Comparison of ENCODE assay signal across 22 mouse cellular contexts in genomic region chr2:16398006-16398405, GRCm38 (mm10).
"Had no signal": no experiment of that assay in that cellular context is flagged by ENCODE, and none has a peak within 500 bp of the region (broad histone marks: within the 10 kb centered on the region; RNA-seq: fewer than 3 reads in every experiment).

No protein-coding gene starts in this region.

- H3K4me2 ChIP-seq: heart, embryonic 13.5 days; heart, embryonic 15.5 days; hindbrain, embryonic 13.5 days; hindbrain, embryonic 15.5 days; limb, embryonic 12.5 days; liver, embryonic 11.5 days; liver, embryonic 13.5 days; liver, embryonic 15.5 days had no signal

- H3K27ac ChIP-seq: heart, embryonic 10.5 days; heart, embryonic 13.5 days; heart, embryonic 15.5 days; hindbrain, embryonic 13.5 days; hindbrain, embryonic 15.5 days; hindbrain, postnatal 0 days; layer of hippocampus, adult 2 months; left cerebral cortex, adult 2 months; limb, embryonic 10.5 days; limb, embryonic 12.5 days; liver, embryonic 13.5 days; liver, embryonic 15.5 days had no signal

- DNase-seq: forebrain, postnatal 0 days; gastrocnemius, postnatal 14 days; gastrocnemius, postnatal 36 days; heart, adult 18-20 months; heart, postnatal 14 days; heart, postnatal 36 days; liver; liver, embryonic 13.5 days; liver, postnatal 0 days; lung, adult 2 months had no signal

- H3K9me3 ChIP-seq: heart, embryonic 10.5 days; heart, embryonic 13.5 days; heart, embryonic 15.5 days; hindbrain, embryonic 13.5 days; hindbrain, embryonic 15.5 days; limb, embryonic 10.5 days; limb, embryonic 12.5 days; liver, embryonic 13.5 days; liver, embryonic 15.5 days had no signal

- ATAC-seq: forebrain, postnatal 0 days; hindbrain, postnatal 0 days; liver, postnatal 0 days had no signal

- H3K4me3 ChIP-seq: heart, embryonic 10.5 days; heart, embryonic 13.5 days; heart, embryonic 15.5 days; hindbrain, embryonic 13.5 days; hindbrain, embryonic 15.5 days; layer of hippocampus, adult 2 months; left cerebral cortex, adult 2 months; limb, embryonic 10.5 days; limb, embryonic 12.5 days; liver, embryonic 13.5 days; liver, embryonic 15.5 days had no signal

- H3K36me3 ChIP-seq: heart, embryonic 10.5 days; heart, embryonic 13.5 days; heart, embryonic 15.5 days; hindbrain, embryonic 13.5 days; hindbrain, embryonic 15.5 days; limb, embryonic 10.5 days; limb, embryonic 12.5 days; liver, embryonic 13.5 days; liver, embryonic 15.5 days had no signal

- H3K4me1 ChIP-seq: heart, embryonic 10.5 days; heart, embryonic 13.5 days; heart, embryonic 15.5 days; hindbrain, embryonic 13.5 days; hindbrain, embryonic 15.5 days; limb, embryonic 10.5 days; limb, embryonic 12.5 days; liver, embryonic 13.5 days; liver, embryonic 15.5 days had no signal

- H3K9ac ChIP-seq: forebrain, postnatal 0 days; heart, embryonic 13.5 days; heart, embryonic 15.5 days; hindbrain, embryonic 13.5 days; hindbrain, embryonic 15.5 days; limb, embryonic 12.5 days; liver, embryonic 13.5 days; liver, embryonic 15.5 days; liver, postnatal 0 days had no signal

- H3K27me3 ChIP-seq: heart, embryonic 13.5 days; heart, embryonic 15.5 days; hindbrain, embryonic 13.5 days; hindbrain, embryonic 15.5 days; limb, embryonic 12.5 days; liver, embryonic 13.5 days; liver, embryonic 15.5 days had no signal
